Mouse (Mus musculus) kidney, adult 18-20 months (tissue): ENCODE measurements around the gene Aloxe3.

Experiments
- DNase-seq: peaks from one replicate; pipeline ENCODE4 v3.0.0; 2021

Aloxe3 gene

GRCm38 (mm10) chr11:69125041-69125851 lies 450 bp upstream of the Aloxe3 start:
- DNase-seq: peak; percentile 88

GRCm38 (mm10) chr11:69125919-69126705 lies 416 bp downstream of the Aloxe3 start:
- no peak for DNase-seq

GRCm38 (mm10) chr11:69126706-69127095 lies 1.0 kb downstream of the Aloxe3 start:
- DNase-seq: no peak

GRCm38 (mm10) chr11:69128426-69129122 lies 2.9 kb downstream of the Aloxe3 start:
- DNase-seq: no peak

- DNase-seq: no peak
These were observed 7.8 kb downstream of the Aloxe3 start for GRCm38 (mm10) chr11:69133566-69133922.

GRCm38 (mm10) chr11:69133923-69134621 lies 8.4 kb downstream of the Aloxe3 start:
- peak; percentile 45 for DNase-seq

- no peak for DNase-seq
These were observed 8.9 kb downstream of the Aloxe3 start for GRCm38 (mm10) chr11:69134622-69134968.

- DNase-seq: no peak
These were observed 9.7 kb downstream of the Aloxe3 start for GRCm38 (mm10) chr11:69135361-69135760.

- DNase-seq: no peak
These were observed 21.9 kb downstream of the Aloxe3 start for GRCm38 (mm10) chr11:69147546-69147945.

GRCm38 (mm10) chr11:69148451-69148960 lies 22.8 kb downstream of the Aloxe3 start:
- DNase-seq: no peak

- DNase-seq: no peak
These were observed 24.0 kb downstream of the Aloxe3 start for GRCm38 (mm10) chr11:69149728-69150127.

- DNase-seq: peak; percentile 76
These were observed 24.7 kb downstream of the Aloxe3 start for GRCm38 (mm10) chr11:69150444-69150843.

GRCm38 (mm10) chr11:69151004-69151403 lies 25.3 kb downstream of the Aloxe3 start:
- DNase-seq: no peak

- no peak for DNase-seq
These were observed 28.1 kb downstream of the Aloxe3 start for GRCm38 (mm10) chr11:69153831-69154230.

- no peak for DNase-seq
These were observed 29.7 kb downstream of the Aloxe3 start for GRCm38 (mm10) chr11:69155351-69155750.

GRCm38 (mm10) chr11:69156800-69157199 lies 31.1 kb downstream of the Aloxe3 start, which contains the start of gene Alox12b:
Alox12b (plus strand) TSS chr11:69156989.
- no peak for DNase-seq

GRCm38 (mm10) chr11:69169313-69169712 lies 43.6 kb downstream of the Aloxe3 start:
- no peak for DNase-seq

GRCm38 (mm10) chr11:69171626-69172025 lies 45.9 kb downstream of the Aloxe3 start:
- DNase-seq: peak; percentile 62

- no peak for DNase-seq
These were observed 46.9 kb downstream of the Aloxe3 start for GRCm38 (mm10) chr11:69172606-69173005.

- DNase-seq: no peak
These were observed 49.0 kb downstream of the Aloxe3 start for GRCm38 (mm10) chr11:69174722-69175121.

GRCm38 (mm10) chr11:69178525-69178924 lies 52.8 kb downstream of the Aloxe3 start:
- DNase-seq: no peak

GRCm38 (mm10) chr11:69179512-69179911 lies 53.8 kb downstream of the Aloxe3 start:
- DNase-seq: no peak

- no peak for DNase-seq
These were observed 54.4 kb downstream of the Aloxe3 start for GRCm38 (mm10) chr11:69180120-69180519.
